Mouse (Mus musculus): ENCODE measurements at regions not wholly inside any gene's neighbourhood (a gene's known extent, or its start where the extent isn't known, plus 50 kb on each side); places are given as distances from the start of the nearest gene placed in this dataset.

GRCm38 (mm10) chr8:109107762-109108161, 386.1 kb upstream of the Pmfbp1 start:
- TF ChIP-seq ZNF384 (IDR thresholded peaks at IDR 0.05; ENCODE audit: low read depth, low read length) = no peak
- TF ChIP-seq ZC3H11A (IDR thresholded peaks at IDR 0.05; ENCODE audit: borderline replicate concordance, low read depth, low read length) = no peak
- no peak for TF ChIP-seq HCFC1 (IDR thresholded peaks at IDR 0.05; ENCODE audit: borderline replicate concordance, insufficient read depth, low read length)
- TF ChIP-seq CHD2 (IDR thresholded peaks at IDR 0.05; ENCODE audit: low read depth, low read length) = no peak
- TF ChIP-seq MAFK (IDR thresholded peaks at IDR 0.05; ENCODE audit: insufficient read depth, low read depth, low read length) = no peak
